Mouse (Mus musculus) left cerebral cortex, adult 8-10 months (tissue): ENCODE data around the gene Tanc1. TPM values are rescaled to one million over a fixed set of nuclear protein-coding genes. Genes with fewer than 3 reads are reported as not detected.

Experiments
- DNase-seq, 2 experiments: peaks; one replicate each; pipeline ENCODE4 v3.0.0; 2022; ENCODE audit warnings: low spot score in 2 of 2
- total RNA-seq, 4 experiments: library from RNA; stranded (reverse); gene quantifications; 2 replicates each; pipeline ENCODE4 v1.2.4; 2022

The Tanc1 gene
- total RNA-seq, 4 experiments from 2014 or later: 21.1 to 26.0 (median 23.8) TPM

GRCm38 (mm10) chr2:59878221-59878620 lies 266.4 kb downstream of the Tanc1 start:
- DNase-seq: no peak

GRCm38 (mm10) chr2:59881404-59881803 lies 269.6 kb downstream of the Tanc1 start:
- no peak for DNase-seq

- peak; percentile 82 to 89 for DNase-seq
Measured at GRCm38 (mm10) chr2:59881831-59882741, 270.2 kb downstream of the Tanc1 start, which contains the start of gene Wdsub1. Wdsub1 (minus strand) TSS chr2:59882591.

- no peak for DNase-seq
Measured at GRCm38 (mm10) chr2:59882742-59883281, 271.0 kb downstream of the Tanc1 start.

GRCm38 (mm10) chr2:59889699-59890098 lies 277.9 kb downstream of the Tanc1 start:
- no peak for DNase-seq

Other genes with a start within 250 kb of the Tanc1 start
- 1 to 10 TPM in 1 of 4 experiments, not detected in 3; 3.0 TPM for gene Dapl1, start 127.4 kb upstream of the Tanc1 start, total RNA-seq